In genomic region chr11:19861596-19861995, GRCm38 (mm10) we compare ENCODE assay signal across 16 mouse cellular contexts.
"Had no signal": no experiment of that assay in that cellular context is flagged by ENCODE, and none has a peak within 500 bp of the region (broad histone marks: within the 10 kb centered on the region; RNA-seq: fewer than 3 reads in every experiment).

No protein-coding gene starts in this region.

- H3K9me3 ChIP-seq: limb, embryonic 10.5 days; limb, embryonic 13.5 days; liver, embryonic 12.5 days; liver, embryonic 15.5 days had no signal

- H3K4me1 ChIP-seq: limb, embryonic 13.5 days; liver, embryonic 12.5 days; liver, embryonic 15.5 days had no signal

- H3K27me3 ChIP-seq: limb, embryonic 13.5 days; liver, embryonic 12.5 days; liver, embryonic 15.5 days had no signal

- H3K4me3 ChIP-seq: limb, embryonic 10.5 days; limb, embryonic 13.5 days; liver, embryonic 12.5 days; liver, embryonic 15.5 days had no signal

- H3K4me2 ChIP-seq: limb, embryonic 13.5 days; liver, embryonic 12.5 days; liver, embryonic 15.5 days; midbrain, embryonic 11.5 days had no signal

- H3K27ac ChIP-seq: limb, embryonic 10.5 days; limb, embryonic 13.5 days; liver, embryonic 12.5 days; liver, embryonic 15.5 days had no signal

- ATAC-seq: intestine, postnatal 0 days; liver, embryonic 12.5 days had no signal

- H3K36me3 ChIP-seq: limb, embryonic 10.5 days; limb, embryonic 13.5 days; liver, embryonic 12.5 days; liver, embryonic 15.5 days had no signal

- H3K9ac ChIP-seq: limb, embryonic 13.5 days; liver, embryonic 12.5 days; liver, embryonic 15.5 days had no signal

- DNase-seq: kidney, adult 2 months; kidney, postnatal 14 days; kidney, postnatal 4 days; liver; lung, adult 18-20 months; lung, postnatal 14 days; lung, postnatal 4 days; midbrain, embryonic 14.5 days; thymus, adult 18-20 months; thymus, postnatal 36 days had no signal
